Mouse (Mus musculus) myocyte (in vitro differentiated cells): Measurements from ENCODE around the gene Rin1. TPM values are rescaled to one million over a fixed set of nuclear protein-coding genes. Genes with fewer than 3 reads are reported as not detected.
A peak's percentile ranks its signal among the peaks of the same experiment; 100 is the strongest.

Source experiments
- H3K27me3 ChIP-seq: one replicate; pipeline ENCODE4 v1.6.1; 2011; ENCODE audit not compliant: control insufficient read depth, insufficient read depth, insufficient read length
- H3K36me3 ChIP-seq: one replicate; pipeline ENCODE4 v1.6.1; 2011; ENCODE audit not compliant: control insufficient read depth, insufficient read depth
- H3K4me2 ChIP-seq: one replicate; pipeline ENCODE4 v1.6.1; 2011; ENCODE audit warnings: low read depth, control low read depth
- H3K4me3 ChIP-seq: one replicate; pipeline ENCODE4 v1.5.1; 2011; ENCODE audit warnings: mild to moderate bottlenecking, control low read depth, moderate library complexity
- H3K79me2 ChIP-seq: one replicate; pipeline ENCODE4 v1.6.1; 2011; ENCODE audit not compliant: control insufficient read depth, insufficient read depth
- H3ac ChIP-seq: one replicate; pipeline ENCODE4 v1.6.1; 2011; ENCODE audit not compliant: control insufficient read depth, insufficient read length
- MYOD1 ChIP-seq, 3 experiments: IDR thresholded peaks; one replicate each; pipeline ENCODE4 v1.6.1; 2011; ENCODE audit warnings: control low read depth in 2 of 3, low read depth in 2 of 3, mild to moderate bottlenecking in 2 of 3, moderate library complexity in 1 of 3; ENCODE audit not compliant: insufficient read length in 2 of 3, control insufficient read depth in 1 of 3
- MYOG ChIP-seq, 3 experiments: IDR thresholded peaks; one replicate each; pipeline ENCODE4 v1.6.1; 2011; ENCODE audit warnings: control low read depth in 2 of 3, low read depth in 2 of 3, mild to moderate bottlenecking in 2 of 3; ENCODE audit not compliant: insufficient read length in 2 of 3, control insufficient read depth in 1 of 3, insufficient read depth in 1 of 3
- TCF12 ChIP-seq: IDR thresholded peaks from one replicate; pipeline ENCODE4 v1.6.1; 2011; ENCODE audit warnings: mild to moderate bottlenecking, control low read depth; ENCODE audit not compliant: poor library complexity, insufficient read depth, severe bottlenecking
- polyA plus RNA-seq: library from polyadenylated mRNA; unstranded; fragments of >200 nt; fragmentation: generic; extraction: Trizol; gene quantifications from one replicate; pipeline ENCODE4 v1.2.1, GENCODE M21; 2012; ENCODE audit warnings: missing spikeins

The Rin1 gene
- polyA plus RNA-seq, 1 experiment, result 63.9 TPM

DNA sequence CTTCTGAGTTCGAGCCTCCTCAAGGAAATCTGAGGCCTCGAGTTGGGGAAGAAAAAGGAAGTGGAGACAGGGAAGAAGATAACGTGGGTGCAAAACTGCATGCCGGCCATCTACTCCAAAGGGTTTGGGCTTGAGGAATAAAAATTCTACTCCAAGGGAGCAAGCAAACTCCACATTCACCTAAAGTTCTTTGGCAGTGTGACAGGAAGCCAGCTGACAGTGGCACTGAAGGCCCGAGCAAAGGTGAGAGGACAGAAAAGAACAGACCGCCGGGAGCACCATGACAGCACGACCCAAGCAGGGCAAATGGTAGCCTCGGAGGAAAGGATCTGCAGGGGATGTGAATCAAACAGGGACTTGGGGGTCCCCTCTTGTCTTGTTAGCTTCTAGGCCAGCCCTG, 55.8 kb downstream of the Rin1 start:
- no peaks in the 10 kb centered on the region for H3K27me3 ChIP-seq
- H3K36me3 ChIP-seq, result peaks cover 21% of the 10 kb centered on the region
- TF ChIP-seq MYOG (IDR thresholded peaks at IDR 0.05; ENCODE audit: control insufficient read depth in 1 of 3, insufficient read depth in 1 of 3, insufficient read length in 2 of 3, low read depth in 2 of 3) (no peak), MYOD1 (IDR thresholded peaks at IDR 0.05; ENCODE audit: control insufficient read depth in 1 of 3, insufficient read length in 2 of 3, low read depth in 2 of 3) (no peak), TCF12 (no peak)
- H3K4me3 ChIP-seq, result peak overlapping the region; percentile 86
- H3K4me2 ChIP-seq, result peak overlapping the region; percentile 90
- H3K79me2 ChIP-seq, result peaks cover 16% of the 10 kb centered on the region
- H3ac ChIP-seq, result peak overlapping the region; percentile 22

Other genes starting within 250 kb of the Rin1 start
- 8.1 TPM for gene Gm21992, start 238.9 kb upstream of the Rin1 start, polyA plus RNA-seq
- gene Rbm14, start 238.8 kb upstream of the Rin1 start, polyA plus RNA-seq, result 46.8 TPM
- 40.4 TPM for gene Ccs, start 211.1 kb upstream of the Rin1 start, polyA plus RNA-seq
- 0.04 TPM for gene Ccdc87, start 211.1 kb upstream of the Rin1 start, polyA plus RNA-seq
- 6.6 TPM for gene Ctsf, start 195.4 kb upstream of the Rin1 start, polyA plus RNA-seq
- 418 TPM for gene Actn3, start 172.6 kb upstream of the Rin1 start, polyA plus RNA-seq
- 9.3 TPM for gene Zdhhc24, start 171.8 kb upstream of the Rin1 start, polyA plus RNA-seq
- gene Bbs1, start 143.9 kb upstream of the Rin1 start, polyA plus RNA-seq, result 3.6 TPM
- 71.6 TPM for gene Dpp3, start 122.2 kb upstream of the Rin1 start, polyA plus RNA-seq
- 0.49 TPM for gene Peli3, start 107.4 kb upstream of the Rin1 start, polyA plus RNA-seq
- 62.6 TPM for gene Mrpl11, start 88.3 kb upstream of the Rin1 start, polyA plus RNA-seq
- gene Npas4, start 60.2 kb upstream of the Rin1 start, polyA plus RNA-seq, result 0.02 TPM
- 8.7 TPM for gene Slc29a2, start 26.6 kb upstream of the Rin1 start, polyA plus RNA-seq
- 46.7 TPM for gene B4gat1, start 11.7 kb upstream of the Rin1 start, polyA plus RNA-seq
- gene AC124502.3, start 11.6 kb upstream of the Rin1 start, polyA plus RNA-seq, result 1.6 TPM
- 45.8 TPM for gene Brms1, start 9.1 kb upstream of the Rin1 start, polyA plus RNA-seq
- gene Cd248, start 17.6 kb downstream of the Rin1 start, polyA plus RNA-seq, result 10.4 TPM
- 10.1 TPM for gene Tmem151a, start 35.0 kb downstream of the Rin1 start, polyA plus RNA-seq
- 115 TPM for gene Yif1a, start 38.1 kb downstream of the Rin1 start, polyA plus RNA-seq
- gene Cnih2, start 48.0 kb downstream of the Rin1 start, polyA plus RNA-seq, result 1.6 TPM
- 203 TPM for gene Rab1b, start 56.6 kb downstream of the Rin1 start, polyA plus RNA-seq
- gene Klc2, start 68.1 kb downstream of the Rin1 start, polyA plus RNA-seq, result 56.7 TPM
- 6.5 TPM for gene Pacs1, start 222.6 kb downstream of the Rin1 start, polyA plus RNA-seq
- 109 TPM for gene Sf3b2, start 245.0 kb downstream of the Rin1 start, polyA plus RNA-seq
- 0.05 TPM for gene Gal3st3, start 247.8 kb downstream of the Rin1 start, polyA plus RNA-seq